ENCODE assay signal across 15 mouse cellular contexts in genomic region chr10:26570468-26570867, GRCm38 (mm10).
"Had no signal": no experiment of that assay in that cellular context is flagged by ENCODE, and none has a peak within 500 bp of the region (broad histone marks: within the 10 kb centered on the region; RNA-seq: fewer than 3 reads in every experiment).

No protein-coding gene starts in this region.

- ATAC-seq: liver, postnatal 0 days; midbrain, embryonic 13.5 days had no signal

- DNase-seq: kidney, adult 2 months; kidney, postnatal 14 days; liver, embryonic 13.5 days; liver, postnatal 0 days; lung, postnatal 14 days; right cerebral cortex, adult 18-20 months; right cerebral cortex, postnatal 25 days had no signal

- H3K27ac ChIP-seq: kidney, embryonic 15.5 days; left cerebral cortex, adult 2 months; limb, embryonic 15.5 days; liver, embryonic 13.5 days; lung, embryonic 15.5 days; macrophage; midbrain, embryonic 13.5 days; neural tube, embryonic 15.5 days had no signal

- H3K4me3 ChIP-seq: kidney, embryonic 15.5 days; left cerebral cortex, adult 2 months; limb, embryonic 15.5 days; liver, embryonic 13.5 days; lung, embryonic 15.5 days; midbrain, embryonic 13.5 days; myocyte; neural tube, embryonic 15.5 days had no signal

- H3K36me3 ChIP-seq: kidney, embryonic 15.5 days; limb, embryonic 15.5 days; liver, embryonic 13.5 days; lung, embryonic 15.5 days; midbrain, embryonic 13.5 days; neural tube, embryonic 15.5 days had no signal

- H3K27me3 ChIP-seq: kidney, embryonic 15.5 days; limb, embryonic 15.5 days; liver, embryonic 13.5 days; lung, embryonic 15.5 days; midbrain, embryonic 13.5 days; neural tube, embryonic 15.5 days had no signal

- H3K4me2 ChIP-seq: kidney, embryonic 15.5 days; limb, embryonic 15.5 days; liver, embryonic 13.5 days; lung, embryonic 15.5 days; midbrain, embryonic 13.5 days; neural tube, embryonic 15.5 days had no signal

- H3K4me1 ChIP-seq: kidney, embryonic 15.5 days; limb, embryonic 15.5 days; liver, embryonic 13.5 days; lung, embryonic 15.5 days; midbrain, embryonic 13.5 days; neural tube, embryonic 15.5 days had no signal

- H3K9me3 ChIP-seq: kidney, embryonic 15.5 days; limb, embryonic 15.5 days; liver, embryonic 13.5 days; lung, embryonic 15.5 days; midbrain, embryonic 13.5 days; neural tube, embryonic 15.5 days had no signal

- H3K9ac ChIP-seq: kidney, embryonic 15.5 days; limb, embryonic 15.5 days; liver, embryonic 13.5 days; liver, postnatal 0 days; lung, embryonic 15.5 days; midbrain, embryonic 13.5 days; neural tube, embryonic 15.5 days had no signal
